Mouse (Mus musculus) urinary bladder, postnatal 0 days (tissue): Measurements from ENCODE around the gene Gm10260. TPM values are rescaled to one million over a fixed set of nuclear protein-coding genes. Genes with fewer than 3 reads are reported as not detected.

Source experiments
- polyA plus RNA-seq: library from polyadenylated mRNA; unstranded; fragments of >200 nt; fragmentation: Nextera tagmentation; extraction: Ambion mirVana; gene quantifications from 2 replicates; pipeline ENCODE4 v1.2.1, GENCODE M21; 2015

Gm10260 gene
- polyA plus RNA-seq, result 7.8 and 8.0 TPM in 2 replicates

DNA sequence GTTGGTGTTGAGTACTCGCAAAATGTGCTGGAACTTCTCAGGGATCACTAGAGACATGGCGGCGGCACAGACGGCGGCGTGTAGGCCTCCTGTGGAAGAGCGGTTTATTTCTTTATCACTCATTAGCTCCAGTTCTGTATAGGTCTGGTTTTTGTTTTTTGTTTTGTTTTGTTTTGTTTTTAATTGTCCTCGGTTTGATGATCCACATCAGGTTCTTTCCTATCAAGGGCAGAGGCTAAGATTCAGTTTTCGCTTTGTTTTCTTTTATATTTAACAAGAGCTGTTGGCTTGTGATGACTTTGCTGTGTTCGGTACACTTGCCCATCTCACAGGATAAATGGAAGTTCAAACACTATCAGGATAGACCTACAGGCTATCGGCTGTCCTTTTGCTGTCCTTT, at the start of gene Gm10260:
Gene Gm10260, minus strand, starts transcription at position 101 of the 400 bp plus-strand sequence.

